Mouse (Mus musculus): ENCODE measurements around the gene Abt1. TPM values are rescaled to one million over a fixed set of nuclear protein-coding genes. Genes with fewer than 3 reads are reported as not detected.

The Abt1 gene
- polyA plus RNA-seq, 1 experiment from 2014 or later: 8.1 TPM

GRCm38 (mm10) chr13:23372433-23372832 is 51.2 kb downstream of the Abt1 start:
- ATAC-seq (replicated peaks; ENCODE audit: insufficient number of reproducible peaks, insufficient read depth, low FRiP score, low read depth): no peak
- Histone ChIP-seq H3K9me3 (replicated peaks) (no peaks in the 10 kb centered on the region), H3K27me3 (no peaks in the 10 kb centered on the region), H3K4me2 (no peak overlapping the region), H3K4me1 (replicated peaks) (peaks cover 7% of the 10 kb centered on the region), H3K9ac (no peak overlapping the region), H3K4me3 (no peak overlapping the region), H3K27ac (no peak overlapping the region), H3K36me3 (no peaks in the 10 kb centered on the region)
- 76% methylated on average over 1 of the region's 1 CpGs for WGBS

- Histone ChIP-seq H3K4me2 (peak overlapping the region; percentile 67), H3K27me3 (no peaks in the 10 kb centered on the region), H3K4me1 (replicated peaks) (peaks cover 25% of the 10 kb centered on the region), H3K36me3 (peaks cover 3% of the 10 kb centered on the region; the same call in 1 of the 2 replicates), H3K4me3 (no peak overlapping the region), H3K9ac (no peak overlapping the region), H3K9me3 (replicated peaks) (no peaks in the 10 kb centered on the region), H3K27ac (no peak overlapping the region)
- WGBS: 91% methylated on average over 4 of the region's 4 CpGs
- ATAC-seq (replicated peaks; ENCODE audit: insufficient number of reproducible peaks, insufficient read depth, low FRiP score, low read depth): no peak
These were observed 53.6 kb downstream of the Abt1 start for GRCm38 (mm10) chr13:23370075-23370474.

GRCm38 (mm10) chr13:23369421-23369765 is 54.3 kb downstream of the Abt1 start:
- Histone ChIP-seq H3K4me3 (peak overlapping the region; percentile 82), H3K36me3 (peaks cover 9% of the 10 kb centered on the region; the same call in 1 of the 2 replicates), H3K9me3 (replicated peaks) (no peaks in the 10 kb centered on the region), H3K27ac (peak overlapping the region; percentile 99), H3K27me3 (no peaks in the 10 kb centered on the region), H3K9ac (peak overlapping the region; percentile 83), H3K4me2 (peak overlapping the region; percentile 67), H3K4me1 (replicated peaks) (peaks cover 28% of the 10 kb centered on the region)
- ATAC-seq (replicated peaks; ENCODE audit: insufficient number of reproducible peaks, insufficient read depth, low FRiP score, low read depth): no peak
- WGBS: under 1% methylated on average over 10 of the region's 10 CpGs

- WGBS: under 1% methylated on average over 55 of the region's 55 CpGs
- Histone ChIP-seq H3K27me3 (no peaks in the 10 kb centered on the region), H3K4me1 (replicated peaks) (peaks cover 28% of the 10 kb centered on the region), H3K9ac (peak within 1 kb of the TSS; percentile 83), H3K27ac (peak within 1 kb of the TSS; percentile 99), H3K36me3 (peaks cover 9% of the 10 kb centered on the region; the same call in 1 of the 2 replicates), H3K4me3 (peak within 1 kb of the TSS; percentile 82), H3K9me3 (replicated peaks) (no peaks in the 10 kb centered on the region), H3K4me2 (peak within 1 kb of the TSS; percentile 67)
- peak; percentile 100 for ATAC-seq (replicated peaks; ENCODE audit: insufficient number of reproducible peaks, insufficient read depth, low FRiP score, low read depth)
These were observed 54.9 kb downstream of the Abt1 start, which contains the start of gene Zfp322a for GRCm38 (mm10) chr13:23368583-23369420. Gene Zfp322a, minus strand, starts transcription at chr13:23369208.

Other genes starting within 250 kb of the Abt1 start
- gene Vmn1r220, start 235.9 kb downstream of the Abt1 start, polyA plus RNA-seq (2015; fragmentation: Nextera tagmentation; extraction: Ambion mirVana): not detected in 2 replicates
- gene Vmn1r221, start 209.7 kb downstream of the Abt1 start, polyA plus RNA-seq (2015; fragmentation: Nextera tagmentation; extraction: Ambion mirVana): not detected in 2 replicates
- not detected in 2 replicates for gene Vmn1r222, start 187.9 kb downstream of the Abt1 start, polyA plus RNA-seq (2015; fragmentation: Nextera tagmentation; extraction: Ambion mirVana)
- not detected in 2 replicates for gene Vmn1r223, start 176.7 kb downstream of the Abt1 start, polyA plus RNA-seq (2015; fragmentation: Nextera tagmentation; extraction: Ambion mirVana)
- 33.4 and 39.1 TPM in 2 replicates for gene Zfp322a, start 54.7 kb downstream of the Abt1 start, polyA plus RNA-seq (2015; fragmentation: Nextera tagmentation; extraction: Ambion mirVana)
- gene Btn1a1, start 42.0 kb upstream of the Abt1 start, polyA plus RNA-seq (2015; fragmentation: Nextera tagmentation; extraction: Ambion mirVana): 0.85 and 1.4 TPM in 2 replicates
- 0.31 and 0.41 TPM in 2 replicates for gene Btn2a2, start 65.0 kb upstream of the Abt1 start, polyA plus RNA-seq (2015; fragmentation: Nextera tagmentation; extraction: Ambion mirVana)
- gene Hist1h4h, start 107.2 kb upstream of the Abt1 start, polyA plus RNA-seq (2015; fragmentation: Nextera tagmentation; extraction: Ambion mirVana): 5.4 and 5.7 TPM in 2 replicates
- 2.2 and 2.6 TPM in 2 replicates for gene Hist1h2af, start 110.0 kb upstream of the Abt1 start, polyA plus RNA-seq (2015; fragmentation: Nextera tagmentation; extraction: Ambion mirVana)
- 1.6 and 3.1 TPM in 2 replicates for gene Hist1h3g, start 111.6 kb upstream of the Abt1 start, polyA plus RNA-seq (2015; fragmentation: Nextera tagmentation; extraction: Ambion mirVana)
- gene Hist1h2bh, start 119.5 kb upstream of the Abt1 start, polyA plus RNA-seq (2015; fragmentation: Nextera tagmentation; extraction: Ambion mirVana): 0.61 and 0.74 TPM in 2 replicates
- 0.16 and 0.25 TPM in 2 replicates for gene Hist1h3f, start 120.2 kb upstream of the Abt1 start, polyA plus RNA-seq (2015; fragmentation: Nextera tagmentation; extraction: Ambion mirVana)
- gene Hist1h4f, start 127.8 kb upstream of the Abt1 start, polyA plus RNA-seq (2015; fragmentation: Nextera tagmentation; extraction: Ambion mirVana): 0.62 and 0.66 TPM in 2 replicates
- 0.18 and 0.23 TPM in 2 replicates for gene Hist1h1d, start 129.4 kb upstream of the Abt1 start, polyA plus RNA-seq (2015; fragmentation: Nextera tagmentation; extraction: Ambion mirVana)
- gene Hist1h3e, start 138.5 kb upstream of the Abt1 start, polyA plus RNA-seq (2015; fragmentation: Nextera tagmentation; extraction: Ambion mirVana): 1.7 and 2.4 TPM in 2 replicates
- 33.7 and 35.5 TPM in 2 replicates for gene Hist1h2ae, start 147.4 kb upstream of the Abt1 start, polyA plus RNA-seq (2015; fragmentation: Nextera tagmentation; extraction: Ambion mirVana)
- gene Hist1h2bg, start 147.5 kb upstream of the Abt1 start, polyA plus RNA-seq (2015; fragmentation: Nextera tagmentation; extraction: Ambion mirVana): 4.3 and 4.6 TPM in 2 replicates
- gene Hist1h2bf, start 150.3 kb upstream of the Abt1 start, polyA plus RNA-seq (2015; fragmentation: Nextera tagmentation; extraction: Ambion mirVana): 0.97 and 1.5 TPM in 2 replicates
- gene Hist1h2ad, start 150.5 kb upstream of the Abt1 start, polyA plus RNA-seq (2015; fragmentation: Nextera tagmentation; extraction: Ambion mirVana): 1.2 and 1.6 TPM in 2 replicates
- gene Hist1h3d, start 151.9 kb upstream of the Abt1 start, polyA plus RNA-seq (2015; fragmentation: Nextera tagmentation; extraction: Ambion mirVana): 2.0 and 2.2 TPM in 2 replicates
- gene Hist1h4d, start 157.7 kb upstream of the Abt1 start, polyA plus RNA-seq (2015; fragmentation: Nextera tagmentation; extraction: Ambion mirVana): 48.2 and 53.2 TPM in 2 replicates
- gene Hist1h2be, start 197.3 kb upstream of the Abt1 start, polyA plus RNA-seq (2015; fragmentation: Nextera tagmentation; extraction: Ambion mirVana): 1.7 and 1.9 TPM in 2 replicates
- 9.6 and 10.8 TPM in 2 replicates for gene Hist1h1e, start 198.7 kb upstream of the Abt1 start, polyA plus RNA-seq (2015; fragmentation: Nextera tagmentation; extraction: Ambion mirVana)